Mouse (Mus musculus): Measurements from ENCODE around the gene Plxdc1. TPM values are rescaled to one million over a fixed set of nuclear protein-coding genes. Genes with fewer than 3 reads are reported as not detected.

Gene Plxdc1
- polyA plus RNA-seq, 1 experiment = 0.02 TPM

- Histone ChIP-seq H3K4me1 (ENCODE audit: control insufficient read depth) (peaks cover 43% of the 10 kb centered on the region), H3K36me3 (ENCODE audit: control insufficient read depth) (no peaks in the 10 kb centered on the region), H3K4me3 (replicated peaks) (peak overlapping the region; percentile 69), H3K9me3 (ENCODE audit: control insufficient read depth, low read length) (0 out of 2 replicates have a peak, but pooled peaks cover 2% of the 10 kb centered on the region), H3K27me3 (ENCODE audit: control insufficient read depth) (peaks cover 45% of the 10 kb centered on the region)
- TF ChIP-seq TAL1 (IDR thresholded peaks at IDR 0.05; ENCODE audit: low read length) (no peak), GATA1 (IDR thresholded peaks at IDR 0.05; ENCODE audit: low read length) (no peak)
Measured at GRCm38 (mm10) chr11:97986738-97987465, 658 bp upstream of the Plxdc1 start.

- H3K9me3 ChIP-seq (ENCODE audit: control insufficient read depth, low read length) = 0 out of 2 replicates have a peak, but pooled peaks cover 2% of the 10 kb centered on the region
- no peak for TF ChIP-seq GATA1 (IDR thresholded peaks at IDR 0.05; ENCODE audit: low read length)
- H3K27me3 ChIP-seq (ENCODE audit: control insufficient read depth) = peaks cover 36% of the 10 kb centered on the region
- H3K36me3 ChIP-seq (ENCODE audit: control insufficient read depth) = no peaks in the 10 kb centered on the region
- no peak overlapping the region for H3K4me3 ChIP-seq (replicated peaks)
- peaks cover 28% of the 10 kb centered on the region for H3K4me1 ChIP-seq (ENCODE audit: control insufficient read depth)
Measured at GRCm38 (mm10) chr11:97983983-97984382, 2.3 kb downstream of the Plxdc1 start.

GRCm38 (mm10) chr11:97983506-97983905 is 2.7 kb downstream of the Plxdc1 start:
- Histone ChIP-seq H3K9me3 (ENCODE audit: control insufficient read depth, low read length) (0 out of 2 replicates have a peak, but pooled peaks cover 2% of the 10 kb centered on the region), H3K27me3 (ENCODE audit: control insufficient read depth) (peaks cover 36% of the 10 kb centered on the region), H3K4me3 (replicated peaks) (no peak overlapping the region), H3K36me3 (ENCODE audit: control insufficient read depth) (no peaks in the 10 kb centered on the region), H3K4me1 (ENCODE audit: control insufficient read depth) (peaks cover 25% of the 10 kb centered on the region)
- no peak for TF ChIP-seq GATA1 (IDR thresholded peaks at IDR 0.05; ENCODE audit: low read length)

GRCm38 (mm10) chr11:97982721-97983120 is 3.5 kb downstream of the Plxdc1 start:
- peaks cover 19% of the 10 kb centered on the region for H3K4me1 ChIP-seq (ENCODE audit: control insufficient read depth)
- peaks cover 36% of the 10 kb centered on the region for H3K27me3 ChIP-seq (ENCODE audit: control insufficient read depth)
- TF ChIP-seq TAL1 (IDR thresholded peaks at IDR 0.05; ENCODE audit: low read length) = no peak
- no peak for TF ChIP-seq GATA1 (IDR thresholded peaks at IDR 0.05; ENCODE audit: low read length)

GRCm38 (mm10) chr11:97980531-97980966 is 5.7 kb downstream of the Plxdc1 start:
- no peak overlapping the region for H3K4me3 ChIP-seq (replicated peaks)
- H3K27me3 ChIP-seq (ENCODE audit: control insufficient read depth) = peaks cover 14% of the 10 kb centered on the region
- no peaks in the 10 kb centered on the region for H3K9me3 ChIP-seq (ENCODE audit: control insufficient read depth, low read length)
- H3K36me3 ChIP-seq (ENCODE audit: control insufficient read depth) = no peaks in the 10 kb centered on the region
- no peaks in the 10 kb centered on the region for H3K4me1 ChIP-seq (ENCODE audit: control insufficient read depth)
- TF ChIP-seq TAL1 (IDR thresholded peaks at IDR 0.05; ENCODE audit: low read length) (no peak), GATA1 (IDR thresholded peaks at IDR 0.05; ENCODE audit: low read length) (no peak)

More at GRCm38 (mm10) chr11:97982721-97983120, 3.5 kb downstream of the Plxdc1 start:
- Histone ChIP-seq H3K9me3 (ENCODE audit: control insufficient read depth, low read length) (0 out of 2 replicates have a peak, but pooled peaks cover 2% of the 10 kb centered on the region), H3K36me3 (ENCODE audit: control insufficient read depth) (no peaks in the 10 kb centered on the region), H3K4me3 (replicated peaks) (no peak overlapping the region)

- H3K36me3 ChIP-seq (ENCODE audit: control insufficient read depth) = no peaks in the 10 kb centered on the region
- no peaks in the 10 kb centered on the region for H3K4me1 ChIP-seq (ENCODE audit: control insufficient read depth)
- H3K27me3 ChIP-seq (ENCODE audit: control insufficient read depth) = peaks cover 8% of the 10 kb centered on the region
- no peaks in the 10 kb centered on the region for H3K9me3 ChIP-seq (ENCODE audit: control insufficient read depth, low read length)
- no peak overlapping the region for H3K4me3 ChIP-seq (replicated peaks)
- TF ChIP-seq TAL1 (IDR thresholded peaks at IDR 0.05; ENCODE audit: low read length) (no peak), GATA1 (IDR thresholded peaks at IDR 0.05; ENCODE audit: low read length) (no peak)
Measured at GRCm38 (mm10) chr11:97979824-97980495, 6.3 kb downstream of the Plxdc1 start.

- no peaks in the 10 kb centered on the region for H3K4me1 ChIP-seq (ENCODE audit: control insufficient read depth)
- no peaks in the 10 kb centered on the region for H3K27me3 ChIP-seq (ENCODE audit: control insufficient read depth)
- H3K36me3 ChIP-seq (ENCODE audit: control insufficient read depth) = no peaks in the 10 kb centered on the region
- TF ChIP-seq GATA1 (IDR thresholded peaks at IDR 0.05; ENCODE audit: low read length) = no peak
- H3K4me3 ChIP-seq (replicated peaks) = no peak overlapping the region
- no peaks in the 10 kb centered on the region for H3K9me3 ChIP-seq (ENCODE audit: control insufficient read depth, low read length)
Measured at GRCm38 (mm10) chr11:97978392-97978791, 7.9 kb downstream of the Plxdc1 start.

- Histone ChIP-seq H3K4me1 (ENCODE audit: control insufficient read depth) (no peaks in the 10 kb centered on the region), H3K9me3 (ENCODE audit: control insufficient read depth, low read length) (no peaks in the 10 kb centered on the region), H3K36me3 (ENCODE audit: control insufficient read depth) (no peaks in the 10 kb centered on the region), H3K4me3 (replicated peaks) (no peak overlapping the region), H3K27me3 (ENCODE audit: control insufficient read depth) (no peaks in the 10 kb centered on the region)
- TF ChIP-seq TAL1 (IDR thresholded peaks at IDR 0.05; ENCODE audit: low read length) = no peak
- no peak for TF ChIP-seq GATA1 (IDR thresholded peaks at IDR 0.05; ENCODE audit: low read length)
Measured at GRCm38 (mm10) chr11:97977797-97978196, 8.4 kb downstream of the Plxdc1 start.

GRCm38 (mm10) chr11:97974746-97975145 is 11.5 kb downstream of the Plxdc1 start:
- TF ChIP-seq TAL1 (IDR thresholded peaks at IDR 0.05; ENCODE audit: low read length) = no peak
- TF ChIP-seq GATA1 (IDR thresholded peaks at IDR 0.05; ENCODE audit: low read length) = no peak
- Histone ChIP-seq H3K9me3 (ENCODE audit: control insufficient read depth, low read length) (no peaks in the 10 kb centered on the region), H3K4me1 (ENCODE audit: control insufficient read depth) (no peaks in the 10 kb centered on the region), H3K27me3 (ENCODE audit: control insufficient read depth) (peaks cover 2% of the 10 kb centered on the region; the same call in 1 of the 2 replicates), H3K36me3 (ENCODE audit: control insufficient read depth) (no peaks in the 10 kb centered on the region), H3K4me3 (replicated peaks) (no peak overlapping the region)

All from erythroblast, embryonic 14.5 days (primary cell).